Comparison of ENCODE assay signal across 10 mouse cellular contexts in genomic region chr1:35405418-35405817, GRCm38 (mm10).
"Had no signal": no experiment of that assay in that cellular context is flagged by ENCODE, and none has a peak within 500 bp of the region (broad histone marks: within the 10 kb centered on the region; RNA-seq: fewer than 3 reads in every experiment).

No protein-coding gene starts in this region.

- DNase-seq: kidney, postnatal 14 days; layer of hippocampus, postnatal 36 days; lung, adult 18-20 months; right cerebral cortex, postnatal 14 days; thymus, postnatal 36 days had no signal

- H3K4me3 ChIP-seq: kidney, embryonic 15.5 days; limb, embryonic 13.5 days; midbrain, embryonic 13.5 days; stomach, embryonic 15.5 days had no signal

- H3K27ac ChIP-seq: kidney, embryonic 15.5 days; limb, embryonic 13.5 days; liver, embryonic 14.5 days; midbrain, embryonic 13.5 days; stomach, embryonic 15.5 days had no signal
